Mouse (Mus musculus): Measurements from ENCODE around the gene Pheta1. TPM values are rescaled to one million over a fixed set of nuclear protein-coding genes. Genes with fewer than 3 reads are reported as not detected.

The Pheta1 gene
- polyA plus RNA-seq, 1 experiment from 2014 or later: 18.8 TPM

GRCm38 (mm10) chr5:121876901-121877300, 28.1 kb downstream of the Pheta1 start:
- no peak overlapping the region for H3K4me2 ChIP-seq (ENCODE audit: low read depth, low read length)
- no peaks in the 10 kb centered on the region for H3K36me3 ChIP-seq (ENCODE audit: control insufficient read depth, insufficient read depth, low read length)
- no peak overlapping the region for H3K9ac ChIP-seq (ENCODE audit: low read depth, low read length)
- DNase-seq (ENCODE audit: low spot score) (no peak), ATAC-seq (ENCODE audit: low read depth) (no peak)
- H3K4me3 ChIP-seq (ENCODE audit: low read depth, low read length): no peak overlapping the region
- H3K9me3 ChIP-seq (ENCODE audit: control insufficient read depth, low read length): no peaks in the 10 kb centered on the region
- H3K4me1 ChIP-seq (ENCODE audit: control insufficient read depth, insufficient read depth, low read length): no peaks in the 10 kb centered on the region
- H3K27me3 ChIP-seq (replicated peaks; ENCODE audit: control insufficient read depth, insufficient read depth, low read length): no peaks in the 10 kb centered on the region
- H3K27ac ChIP-seq (replicated peaks; ENCODE audit: low read depth, low read length): no peak overlapping the region
- WGBS: 80% methylated on average over 12 of the region's 12 CpGs

GRCm38 (mm10) chr5:121878703-121879102, 29.9 kb downstream of the Pheta1 start:
- no peak for ATAC-seq (ENCODE audit: low read depth)
- H3K9ac ChIP-seq (ENCODE audit: low read depth, low read length): no peak overlapping the region
- no peak for DNase-seq (ENCODE audit: low spot score)

GRCm38 (mm10) chr5:121879211-121879610, 30.4 kb downstream of the Pheta1 start:
- Histone ChIP-seq H3K27ac (replicated peaks; ENCODE audit: low read depth, low read length) (no peak overlapping the region), H3K4me2 (ENCODE audit: low read depth, low read length) (no peak overlapping the region), H3K4me1 (ENCODE audit: control insufficient read depth, insufficient read depth, low read length) (no peaks in the 10 kb centered on the region), H3K27me3 (replicated peaks; ENCODE audit: control insufficient read depth, insufficient read depth, low read length) (no peaks in the 10 kb centered on the region), H3K4me3 (ENCODE audit: low read depth, low read length) (no peak overlapping the region), H3K36me3 (ENCODE audit: control insufficient read depth, insufficient read depth, low read length) (no peaks in the 10 kb centered on the region), H3K9me3 (ENCODE audit: control insufficient read depth, low read length) (no peaks in the 10 kb centered on the region), H3K9ac (ENCODE audit: low read depth, low read length) (no peak overlapping the region)
- 53% methylated on average over 6 of the region's 6 CpGs for WGBS
- no peak for ATAC-seq (ENCODE audit: low read depth)
- no peak for DNase-seq (ENCODE audit: low spot score)

More at GRCm38 (mm10) chr5:121878703-121879102, 29.9 kb downstream of the Pheta1 start:
- H3K4me3 ChIP-seq (ENCODE audit: low read depth, low read length): no peak overlapping the region
- no peaks in the 10 kb centered on the region for H3K36me3 ChIP-seq (ENCODE audit: control insufficient read depth, insufficient read depth, low read length)
- H3K27ac ChIP-seq (replicated peaks; ENCODE audit: low read depth, low read length): no peak overlapping the region
- H3K27me3 ChIP-seq (replicated peaks; ENCODE audit: control insufficient read depth, insufficient read depth, low read length): no peaks in the 10 kb centered on the region
- H3K9me3 ChIP-seq (ENCODE audit: control insufficient read depth, low read length): no peaks in the 10 kb centered on the region
- WGBS: 83% methylated on average over 17 of the region's 17 CpGs
- no peak overlapping the region for H3K4me2 ChIP-seq (ENCODE audit: low read depth, low read length)
- H3K4me1 ChIP-seq (ENCODE audit: control insufficient read depth, insufficient read depth, low read length): no peaks in the 10 kb centered on the region

GRCm38 (mm10) chr5:121883356-121883755, 34.6 kb downstream of the Pheta1 start:
- H3K36me3 ChIP-seq (ENCODE audit: control insufficient read depth, insufficient read depth, low read length): no peaks in the 10 kb centered on the region
- no peaks in the 10 kb centered on the region for H3K9me3 ChIP-seq (ENCODE audit: control insufficient read depth, low read length)
- H3K4me2 ChIP-seq (ENCODE audit: low read depth, low read length): no peak overlapping the region
- no peaks in the 10 kb centered on the region for H3K27me3 ChIP-seq (replicated peaks; ENCODE audit: control insufficient read depth, insufficient read depth, low read length)
- H3K27ac ChIP-seq (replicated peaks; ENCODE audit: low read depth, low read length): no peak overlapping the region
- no peak overlapping the region for H3K9ac ChIP-seq (ENCODE audit: low read depth, low read length)
- ATAC-seq (ENCODE audit: low read depth): no peak
- no peak for DNase-seq (ENCODE audit: low spot score)
- no peaks in the 10 kb centered on the region for H3K4me1 ChIP-seq (ENCODE audit: control insufficient read depth, insufficient read depth, low read length)
- no peak overlapping the region for H3K4me3 ChIP-seq (ENCODE audit: low read depth, low read length)
- 64% methylated on average over 8 of the region's 8 CpGs for WGBS

GRCm38 (mm10) chr5:121889375-121889774, 40.6 kb downstream of the Pheta1 start:
- Histone ChIP-seq H3K9ac (ENCODE audit: low read depth, low read length) (no peak overlapping the region), H3K27me3 (replicated peaks; ENCODE audit: control insufficient read depth, insufficient read depth, low read length) (no peaks in the 10 kb centered on the region), H3K36me3 (ENCODE audit: control insufficient read depth, insufficient read depth, low read length) (no peaks in the 10 kb centered on the region), H3K4me3 (ENCODE audit: low read depth, low read length) (no peak overlapping the region), H3K4me1 (ENCODE audit: control insufficient read depth, insufficient read depth, low read length) (no peaks in the 10 kb centered on the region), H3K27ac (replicated peaks; ENCODE audit: low read depth, low read length) (no peak overlapping the region), H3K4me2 (ENCODE audit: low read depth, low read length) (no peak overlapping the region), H3K9me3 (ENCODE audit: control insufficient read depth, low read length) (no peaks in the 10 kb centered on the region)
- peak; percentile 35 for DNase-seq (ENCODE audit: low spot score)
- ATAC-seq (ENCODE audit: low read depth): peak; percentile 42; the same call in 1 of the 2 replicates
- WGBS: 27% methylated on average over 13 of the region's 13 CpGs

- Histone ChIP-seq H3K27me3 (replicated peaks; ENCODE audit: control insufficient read depth, insufficient read depth, low read length) (no peaks in the 10 kb centered on the region), H3K4me2 (ENCODE audit: low read depth, low read length) (no peak overlapping the region), H3K36me3 (ENCODE audit: control insufficient read depth, insufficient read depth, low read length) (no peaks in the 10 kb centered on the region), H3K9ac (ENCODE audit: low read depth, low read length) (no peak overlapping the region), H3K4me3 (ENCODE audit: low read depth, low read length) (no peak overlapping the region), H3K9me3 (ENCODE audit: control insufficient read depth, low read length) (no peaks in the 10 kb centered on the region), H3K27ac (replicated peaks; ENCODE audit: low read depth, low read length) (no peak overlapping the region), H3K4me1 (ENCODE audit: control insufficient read depth, insufficient read depth, low read length) (no peaks in the 10 kb centered on the region)
- WGBS: 47% methylated on average over 9 of the region's 9 CpGs
- DNase-seq (ENCODE audit: low spot score): no peak
- ATAC-seq (ENCODE audit: low read depth): no peak
Observed at GRCm38 (mm10) chr5:121889819-121890362, 41.1 kb downstream of the Pheta1 start.

- no peak overlapping the region for H3K4me3 ChIP-seq (ENCODE audit: low read depth, low read length)
- H3K27ac ChIP-seq (replicated peaks; ENCODE audit: low read depth, low read length): no peak overlapping the region
- H3K4me2 ChIP-seq (ENCODE audit: low read depth, low read length): no peak overlapping the region
- no peak overlapping the region for H3K9ac ChIP-seq (ENCODE audit: low read depth, low read length)
- no peak for ATAC-seq (ENCODE audit: low read depth)
- no peaks in the 10 kb centered on the region for H3K4me1 ChIP-seq (ENCODE audit: control insufficient read depth, insufficient read depth, low read length)
- 91% methylated on average over 7 of the region's 7 CpGs for WGBS
- no peaks in the 10 kb centered on the region for H3K27me3 ChIP-seq (replicated peaks; ENCODE audit: control insufficient read depth, insufficient read depth, low read length)
- DNase-seq (ENCODE audit: low spot score): no peak
- H3K9me3 ChIP-seq (ENCODE audit: control insufficient read depth, low read length): no peaks in the 10 kb centered on the region
- H3K36me3 ChIP-seq (ENCODE audit: control insufficient read depth, insufficient read depth, low read length): no peaks in the 10 kb centered on the region
Observed at GRCm38 (mm10) chr5:121890925-121891324, 42.1 kb downstream of the Pheta1 start.

- no peak for DNase-seq (ENCODE audit: low spot score)
- no peak for ATAC-seq (ENCODE audit: low read depth)
- no peaks in the 10 kb centered on the region for H3K36me3 ChIP-seq (ENCODE audit: control insufficient read depth, insufficient read depth, low read length)
- no peaks in the 10 kb centered on the region for H3K9me3 ChIP-seq (ENCODE audit: control insufficient read depth, low read length)
- no peak overlapping the region for H3K4me2 ChIP-seq (ENCODE audit: low read depth, low read length)
- 79% methylated on average over 12 of the region's 14 CpGs for WGBS
- no peak overlapping the region for H3K4me3 ChIP-seq (ENCODE audit: low read depth, low read length)
- H3K4me1 ChIP-seq (ENCODE audit: control insufficient read depth, insufficient read depth, low read length): no peaks in the 10 kb centered on the region
- H3K27me3 ChIP-seq (replicated peaks; ENCODE audit: control insufficient read depth, insufficient read depth, low read length): no peaks in the 10 kb centered on the region
- no peak overlapping the region for H3K27ac ChIP-seq (replicated peaks; ENCODE audit: low read depth, low read length)
- H3K9ac ChIP-seq (ENCODE audit: low read depth, low read length): no peak overlapping the region
Observed at GRCm38 (mm10) chr5:121892281-121892680, 43.5 kb downstream of the Pheta1 start.

GRCm38 (mm10) chr5:121893581-121893980, 44.8 kb downstream of the Pheta1 start:
- no peaks in the 10 kb centered on the region for H3K4me1 ChIP-seq (ENCODE audit: control insufficient read depth, insufficient read depth, low read length)
- DNase-seq (ENCODE audit: low spot score): peak; percentile 45
- no peak overlapping the region for H3K9ac ChIP-seq (ENCODE audit: low read depth, low read length)
- no peaks in the 10 kb centered on the region for H3K36me3 ChIP-seq (ENCODE audit: control insufficient read depth, insufficient read depth, low read length)
- whole genome bisulfite sequencing: 32% methylated on average over 3 of the region's 3 CpGs
- H3K4me2 ChIP-seq (ENCODE audit: low read depth, low read length): no peak overlapping the region
- no peaks in the 10 kb centered on the region for H3K27me3 ChIP-seq (replicated peaks; ENCODE audit: control insufficient read depth, insufficient read depth, low read length)
- no peak for ATAC-seq (ENCODE audit: low read depth)
- no peak overlapping the region for H3K27ac ChIP-seq (replicated peaks; ENCODE audit: low read depth, low read length)
- no peaks in the 10 kb centered on the region for H3K9me3 ChIP-seq (ENCODE audit: control insufficient read depth, low read length)
- no peak overlapping the region for H3K4me3 ChIP-seq (ENCODE audit: low read depth, low read length)

All from embryonic facial prominence, embryonic 14.5 days (tissue).